Mouse (Mus musculus): ENCODE measurements at regions not wholly inside any gene's neighbourhood (a gene's known extent, or its start where the extent isn't known, plus 50 kb on each side); places are given as distances from the start of the nearest gene placed in this dataset.

DNA sequence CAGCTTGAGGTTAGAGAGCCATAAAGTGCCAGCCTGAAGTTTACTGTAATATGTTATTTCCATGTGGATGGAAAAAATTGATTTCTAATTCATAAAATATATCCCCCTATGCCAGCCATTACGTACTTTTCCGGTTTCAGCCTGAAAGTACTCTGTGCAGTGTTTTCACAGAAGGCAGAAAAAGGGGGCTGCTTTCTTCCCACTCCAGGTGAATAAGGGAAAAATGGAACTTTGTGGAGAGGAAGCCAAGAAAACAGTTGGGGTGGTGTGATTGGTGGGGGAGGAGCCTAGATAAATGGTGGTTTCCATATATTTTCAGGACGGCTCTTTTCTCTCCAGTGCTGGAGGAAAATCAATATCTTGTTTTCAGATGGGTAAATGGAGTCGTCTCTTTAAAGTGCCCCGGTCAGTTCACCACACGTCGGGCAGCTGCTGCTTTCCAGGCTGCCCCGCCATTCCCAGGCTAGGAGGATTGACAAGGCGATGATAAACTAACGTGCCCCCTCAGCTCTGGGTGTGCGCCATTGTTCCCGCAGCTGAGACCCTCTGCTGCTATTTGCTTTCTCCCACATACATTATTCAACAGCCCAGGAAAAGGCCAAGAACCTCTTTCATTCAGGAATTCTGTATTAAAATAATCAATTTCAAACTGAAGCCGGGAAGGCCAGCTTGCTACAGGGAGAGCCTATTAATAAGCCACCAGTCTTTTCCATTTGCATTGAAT is 127.1 kb upstream of the Atp11c start:
- Histone ChIP-seq H3K27ac (replicated peaks) (no peak overlapping the region), H3K9me3 (no peaks in the 10 kb centered on the region), H3K9ac (replicated peaks) (no peak overlapping the region), H3K36me3 (no peaks in the 10 kb centered on the region), H3K4me2 (replicated peaks) (peak overlapping the region; percentile 22), H3K4me1 (peaks cover 14% of the 10 kb centered on the region), H3K27me3 (no peaks in the 10 kb centered on the region), H3K4me3 (0 out of 2 replicates have a peak overlapping the region, but pooled peaks have one; percentile 15)
- 23% methylated on average over 13 of the region's 13 CpGs for WGBS
- peak; percentile 76 for ATAC-seq (replicated peaks)

DNA sequence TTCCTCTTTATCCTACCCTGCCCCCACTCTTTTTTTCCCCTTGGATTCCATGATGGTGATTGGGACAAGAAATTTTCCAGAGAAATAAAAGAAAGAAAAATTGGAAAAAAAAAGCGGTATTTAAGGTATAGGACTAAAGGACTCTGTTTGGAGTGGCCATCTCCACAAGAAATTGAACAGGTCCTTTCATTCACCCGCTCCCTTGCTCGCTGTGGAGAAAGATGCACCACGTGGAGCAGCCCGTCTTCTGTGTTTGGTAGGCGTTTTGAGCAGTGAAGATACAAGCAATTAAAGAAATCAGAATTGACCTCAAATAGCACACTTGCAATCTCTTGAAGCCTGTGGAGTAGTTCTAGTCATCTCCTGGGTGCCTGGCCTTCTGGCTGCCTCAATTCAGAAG is 126.3 kb upstream of the Atp11c start:
- Histone ChIP-seq H3K36me3 (no peaks in the 10 kb centered on the region), H3K27ac (replicated peaks) (no peak overlapping the region), H3K9ac (replicated peaks) (no peak overlapping the region), H3K4me3 (no peak overlapping the region), H3K9me3 (no peaks in the 10 kb centered on the region), H3K4me2 (replicated peaks) (peak overlapping the region; percentile 27; the same call in 1 of the 2 replicates), H3K4me1 (peaks cover 14% of the 10 kb centered on the region), H3K27me3 (no peaks in the 10 kb centered on the region)
- 25% methylated on average over 6 of the region's 6 CpGs for WGBS
- no peak for ATAC-seq (replicated peaks)

DNA sequence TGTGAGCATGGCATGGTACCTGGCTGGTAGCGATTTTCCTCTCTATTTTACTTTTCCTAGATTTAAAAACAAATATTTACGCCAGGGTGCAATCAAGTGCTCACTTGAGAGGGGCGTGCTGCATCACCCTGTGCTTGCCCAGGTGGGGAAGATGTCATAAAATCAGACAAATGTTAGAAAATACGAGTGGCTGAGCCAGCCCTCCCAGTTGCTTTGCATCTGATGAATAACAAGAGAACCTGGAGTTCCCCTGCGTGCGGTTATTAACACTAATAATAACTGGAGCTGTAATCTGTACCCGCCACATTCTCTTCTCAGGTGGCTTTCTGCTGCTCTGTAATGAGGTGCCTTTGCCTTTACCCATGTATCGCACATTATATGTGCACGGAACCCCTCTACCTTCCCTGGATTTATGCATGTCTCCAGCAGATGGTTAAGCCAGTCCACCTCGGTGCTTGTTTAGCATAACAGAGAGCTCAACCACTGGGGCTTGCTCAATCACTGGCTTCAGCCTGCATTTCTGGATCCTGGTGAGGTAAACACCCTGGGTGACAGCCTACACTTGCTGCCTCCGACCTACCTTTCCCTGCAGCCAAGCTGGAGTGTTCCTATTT is 125.8 kb upstream of the Atp11c start:
- Histone ChIP-seq H3K27ac (replicated peaks) (no peak overlapping the region), H3K27me3 (no peaks in the 10 kb centered on the region), H3K4me1 (peaks cover 14% of the 10 kb centered on the region), H3K4me2 (replicated peaks) (peak overlapping the region; percentile 27), H3K9me3 (no peaks in the 10 kb centered on the region), H3K36me3 (no peaks in the 10 kb centered on the region), H3K4me3 (0 out of 2 replicates have a peak overlapping the region, but pooled peaks have one; percentile 8), H3K9ac (replicated peaks) (no peak overlapping the region)
- ATAC-seq (replicated peaks): no peak
- WGBS: 25% methylated on average over 11 of the region's 11 CpGs

DNA sequence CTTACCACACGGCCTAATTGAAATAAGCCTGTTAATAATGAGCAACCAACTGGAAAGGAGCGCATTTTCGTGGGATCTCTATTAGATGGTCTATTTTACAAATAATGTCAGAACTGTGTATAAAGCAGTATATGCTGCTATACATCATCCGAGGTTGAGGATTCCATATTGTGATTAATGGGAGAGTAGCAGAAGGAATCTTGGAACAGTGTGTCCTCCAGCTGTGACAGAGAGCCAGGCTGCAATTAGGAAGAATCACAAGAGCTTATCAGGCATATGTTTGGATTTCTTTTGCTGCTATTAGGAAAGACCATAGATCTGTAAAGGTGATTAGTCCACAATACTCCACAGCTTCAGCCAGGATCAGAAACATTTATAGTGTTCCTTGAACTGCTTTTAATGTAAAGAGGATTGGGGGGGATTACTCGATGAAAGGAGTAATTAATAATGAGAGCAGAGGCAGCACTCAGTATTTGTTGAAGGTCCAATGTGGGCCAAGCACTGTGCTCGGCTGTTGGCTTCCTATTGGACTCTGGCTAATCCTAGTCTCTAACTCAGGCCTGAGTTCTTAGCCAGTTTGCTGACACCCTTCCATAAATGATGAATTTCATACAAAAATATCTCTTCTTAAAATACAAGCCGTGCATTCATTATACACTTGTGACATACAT is 88.7 kb upstream of the Atp11c start:
- Histone ChIP-seq H3K4me1 (no peaks in the 10 kb centered on the region), H3K9ac (replicated peaks) (no peak overlapping the region), H3K27me3 (no peaks in the 10 kb centered on the region), H3K4me2 (replicated peaks) (no peak overlapping the region), H3K4me3 (no peak overlapping the region), H3K27ac (replicated peaks) (no peak overlapping the region), H3K9me3 (no peaks in the 10 kb centered on the region), H3K36me3 (no peaks in the 10 kb centered on the region)
- ATAC-seq (replicated peaks): peak; percentile 35
- 35% methylated on average over 7 of the region's 7 CpGs for WGBS

DNA sequence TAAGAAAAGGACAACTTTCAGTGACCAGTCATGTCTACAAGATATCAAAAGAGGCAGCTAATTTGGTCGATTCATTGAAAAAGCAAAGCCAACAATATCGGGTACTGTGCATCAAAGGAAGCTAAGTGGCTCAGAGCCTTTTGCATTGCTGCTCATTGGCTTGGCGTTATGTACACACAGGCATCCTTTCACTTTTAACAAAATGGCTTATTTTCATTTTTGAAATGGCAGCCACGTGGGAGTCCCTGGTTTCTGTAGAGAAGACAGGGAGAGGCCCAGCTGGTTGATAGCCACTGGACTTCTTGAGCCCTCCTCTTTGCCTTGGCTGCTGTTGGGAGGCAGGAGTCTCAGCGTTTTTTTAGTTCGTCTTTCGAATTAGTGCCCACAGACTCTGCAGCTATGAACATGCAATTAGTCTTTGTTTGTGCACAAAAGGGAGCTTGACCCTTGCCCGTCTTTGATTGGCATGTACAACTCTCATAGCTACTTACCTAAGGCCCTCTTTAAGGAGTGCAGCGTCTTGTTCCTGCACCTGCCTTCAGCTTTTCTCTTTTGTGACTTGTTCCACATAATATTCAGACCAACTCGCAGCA is 52.3 kb upstream of the Atp11c start:
- Histone ChIP-seq H3K27me3 (no peaks in the 10 kb centered on the region), H3K9me3 (no peaks in the 10 kb centered on the region), H3K4me2 (replicated peaks) (peak overlapping the region; percentile 14; the same call in 1 of the 2 replicates), H3K4me1 (no peaks in the 10 kb centered on the region), H3K36me3 (no peaks in the 10 kb centered on the region), H3K27ac (replicated peaks) (no peak overlapping the region), H3K4me3 (no peak overlapping the region), H3K9ac (replicated peaks) (no peak overlapping the region)
- 27% methylated on average over 10 of the region's 10 CpGs for WGBS
- no peak for ATAC-seq (replicated peaks)
